21 mouse cellular contexts compared by ENCODE assay signal in the genomic region with DNA sequence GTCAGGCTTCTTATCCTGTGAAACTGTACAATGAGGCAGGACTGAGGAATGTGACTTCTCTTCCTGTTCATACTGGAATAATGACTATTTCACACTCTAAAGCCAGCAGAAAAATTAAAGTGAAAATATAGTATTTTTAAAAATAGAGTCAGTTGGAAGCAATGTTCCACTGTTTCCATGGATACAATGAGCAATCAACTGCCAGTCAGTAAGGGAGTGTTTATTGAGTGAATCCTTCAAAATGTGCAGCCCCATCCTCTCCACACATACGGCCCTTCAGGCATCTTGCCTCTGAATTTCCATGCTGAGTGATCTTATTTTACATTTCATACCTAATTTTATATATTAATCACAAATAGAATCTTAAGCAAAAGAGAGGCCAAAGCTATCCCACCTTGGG. TPM values are rescaled to one million over a fixed set of nuclear protein-coding genes. Genes with fewer than 3 reads are reported as not detected.
DNase-seq lines count a peak whose midpoint lies in the region; ATAC-seq and TF ChIP-seq lines count a peak whose summit lies in the region.
"Had no signal": no experiment of that assay in that cellular context is flagged by ENCODE, and none has a peak within 500 bp of the region (broad histone marks: within the 10 kb centered on the region; RNA-seq: fewer than 3 reads in every experiment).

No protein-coding gene starts in this region.

- H3K4me3 ChIP-seq in forebrain, postnatal 0 days (ENCODE audit: low read depth, low read length), result no peak overlapping the region
- no peak overlapping the region for H3K4me3 ChIP-seq in forebrain, embryonic 10.5 days
- H3K4me3 ChIP-seq in layer of hippocampus, adult 2 months, result no peak overlapping the region
- H3K4me3 ChIP-seq: embryonic facial prominence, embryonic 12.5 days; forebrain, embryonic 12.5 days; heart, embryonic 12.5 days; hindbrain, embryonic 10.5 days; hindbrain, embryonic 15.5 days had no signal

- no peak for TF ChIP-seq CTCF in forebrain, postnatal 0 days (IDR thresholded peaks at IDR 0.05; ENCODE audit: low read depth)
- no peak for TF ChIP-seq CTCF in layer of hippocampus, adult 2 months (conservative IDR thresholded peaks at IDR 0.05)
- TF ChIP-seq CTCF in brain, embryonic 14.5 days (IDR thresholded peaks at IDR 0.05; ENCODE audit: borderline replicate concordance, extremely low read depth, insufficient read depth, insufficient read length), result no peak

- DNase-seq in forebrain, postnatal 0 days, result peak; percentile 52
- no peak for DNase-seq in forebrain, embryonic 10.5 days (ENCODE audit: extremely low spot score, low spot score)
- peak; percentile 13 to 60 for DNase-seq in layer of hippocampus, adult 2 months (ENCODE audit: low spot score in 2 of 2)
- no peak for DNase-seq in layer of hippocampus, adult 8-10 months (ENCODE audit: low spot score in 2 of 2)
- DNase-seq in left cerebral cortex, postnatal 14 days (ENCODE audit: low spot score in 2 of 2), result peak; percentile 8 to 25
- no peak for DNase-seq in left cerebral cortex, adult 18-20 months (ENCODE audit: low spot score in 2 of 2)
- peak; percentile 8 for DNase-seq in brain, embryonic 14.5 days (ENCODE audit: low read depth)
- no peak for DNase-seq in cerebellum, adult 8-10 months
- DNase-seq: adrenal gland, postnatal 10 days; cerebellum, adult 11 months; cerebellum, adult 9-10 months; cerebellum, postnatal 25 days; gastrocnemius, postnatal 25 days had no signal

- no peak for TF ChIP-seq POLR2A in brain, embryonic 14.5 days (IDR thresholded peaks at IDR 0.05; ENCODE audit: borderline replicate concordance, extremely low read depth, insufficient read depth, insufficient read length, poor library complexity, severe bottlenecking)

- no peaks in the 10 kb centered on the region for H3K36me3 ChIP-seq in forebrain, postnatal 0 days (ENCODE audit: insufficient read depth)
- H3K36me3 ChIP-seq in forebrain, embryonic 10.5 days (replicated peaks), result no peaks in the 10 kb centered on the region
- H3K36me3 ChIP-seq: embryonic facial prominence, embryonic 12.5 days; forebrain, embryonic 12.5 days; heart, embryonic 12.5 days; hindbrain, embryonic 10.5 days; hindbrain, embryonic 15.5 days had no signal

- WGBS in forebrain, postnatal 0 days, result 53% methylated on average over 1 of the region's 1 CpGs
- WGBS in forebrain, embryonic 10.5 days, result 90% methylated on average over 1 of the region's 1 CpGs

- H3K9me3 ChIP-seq in forebrain, postnatal 0 days (ENCODE audit: low read length), result no peaks in the 10 kb centered on the region
- no peaks in the 10 kb centered on the region for H3K9me3 ChIP-seq in forebrain, embryonic 10.5 days
- H3K9me3 ChIP-seq: embryonic facial prominence, embryonic 12.5 days; forebrain, embryonic 12.5 days; heart, embryonic 12.5 days; hindbrain, embryonic 10.5 days; hindbrain, embryonic 15.5 days had no signal

- H3K9ac ChIP-seq in forebrain, postnatal 0 days, result no peak overlapping the region
- H3K9ac ChIP-seq: embryonic facial prominence, embryonic 12.5 days; forebrain, embryonic 12.5 days; heart, embryonic 12.5 days; hindbrain, embryonic 15.5 days had no signal

- H3K4me1 ChIP-seq in forebrain, postnatal 0 days (ENCODE audit: insufficient read depth), result peaks cover 4% of the 10 kb centered on the region; the same call in 1 of the 2 replicates
- peaks cover 5% of the 10 kb centered on the region; the same call in 1 of the 2 replicates for H3K4me1 ChIP-seq in forebrain, embryonic 10.5 days
- H3K4me1 ChIP-seq: embryonic facial prominence, embryonic 12.5 days; forebrain, embryonic 12.5 days; heart, embryonic 12.5 days; hindbrain, embryonic 10.5 days; hindbrain, embryonic 15.5 days had no signal

- peak; percentile 84 for ATAC-seq in forebrain, postnatal 0 days
- ATAC-seq: inflammation-experienced regulatory T-cells, adult 6 months had no signal

- H3K27me3 ChIP-seq in forebrain, postnatal 0 days (ENCODE audit: insufficient read depth, low read length), result no peaks in the 10 kb centered on the region
- H3K27me3 ChIP-seq in forebrain, embryonic 10.5 days (ENCODE audit: poor library complexity, severe bottlenecking), result no peaks in the 10 kb centered on the region
- H3K27me3 ChIP-seq: embryonic facial prominence, embryonic 12.5 days; forebrain, embryonic 12.5 days; heart, embryonic 12.5 days; hindbrain, embryonic 15.5 days had no signal

- peak overlapping the region; percentile 70; the same call in 1 of the 2 replicates for H3K27ac ChIP-seq in forebrain, postnatal 0 days (ENCODE audit: low read depth, low read length)
- H3K27ac ChIP-seq in forebrain, embryonic 10.5 days, result no peak overlapping the region
- H3K27ac ChIP-seq in layer of hippocampus, adult 2 months, result peak overlapping the region; percentile 90
- H3K27ac ChIP-seq: embryonic facial prominence, embryonic 12.5 days; forebrain, embryonic 12.5 days; hindbrain, embryonic 10.5 days; hindbrain, embryonic 15.5 days had no signal

- intact Hi-C loops in left cerebral cortex, postnatal 14 days (cut with DNase I), result no loop called here

- H3K4me2 ChIP-seq in forebrain, postnatal 0 days (ENCODE audit: low read depth), result no peak overlapping the region
- H3K4me2 ChIP-seq: embryonic facial prominence, embryonic 12.5 days; forebrain, embryonic 12.5 days; heart, embryonic 12.5 days; hindbrain, embryonic 15.5 days had no signal

RNA-seq across cellular contexts. Expression of gene Rgs7, which starts 58.3 kb away (rescaled TPM):
- 46.5 and 50.3 TPM in 2 replicates for total RNA-seq in forebrain, postnatal 0 days (2014; rRNA removed)
- 36.2 and 46.1 TPM in 2 replicates for polyA plus RNA-seq in forebrain, postnatal 0 days (2015; fragmentation: Nextera tagmentation; extraction: Ambion mirVana)
- 1.3 and 1.4 TPM in 2 replicates for polyA plus RNA-seq in forebrain, embryonic 10.5 days (2016; fragmentation: Nextera tagmentation; extraction: Ambion mirVana)
- 10 to 100 TPM; 81.1 to 81.6 TPM for total RNA-seq in layer of hippocampus, adult 2 months (2021)
- total RNA-seq in layer of hippocampus, adult 8-10 months (2022), result 10 to 100 TPM; 74.8 to 84.7 (median 78.1) TPM
- total RNA-seq in left cerebral cortex, postnatal 14 days (2021), result 100 to 1,000 TPM; 108 to 116 TPM
- total RNA-seq in left cerebral cortex, adult 18-20 months (2021), result 100 to 1,000 TPM; 105 to 116 TPM
- 15.2 and 22.5 TPM in 2 replicates for polyA plus RNA-seq in brain, embryonic 14.5 days (2012; rRNA removed)
- total RNA-seq: granulocyte monocyte progenitor cell, adult 5-6 weeks; MEL had no signal
- polyA plus RNA-seq: inflammation-experienced regulatory T-cells, adult 6 months had no signal

Comparison
In these comparisons a context has a peak if more than half of its experiments do, and no peak if none do; other contexts are left out.
1. DNase-seq: peak in forebrain, postnatal 0 days (single experiment), layer of hippocampus, adult 2 months (2 of 2), left cerebral cortex, postnatal 14 days (2 of 2) and brain, embryonic 14.5 days (single experiment); none in forebrain, embryonic 10.5 days (single experiment), layer of hippocampus, adult 8-10 months (0 of 2), left cerebral cortex, adult 18-20 months (0 of 2) and cerebellum, adult 8-10 months (single experiment).